Mouse (Mus musculus) MEL (cell line): Measurements from ENCODE around the gene Vps53.

Experiments
- CHD2 ChIP-seq: IDR thresholded peaks from 2 replicates; pipeline ENCODE4 v1.6.1; 2011; ENCODE audit warnings: low read length, improper control_type of control experiment
- CTCF ChIP-seq, 3 experiments: IDR thresholded peaks in 2 of 3; conservative IDR thresholded peaks in 1 of 3; 2 replicates each; pipeline ENCODE4 v1.5.1; 2011 to 2012; ENCODE audit warnings: low read length in 3 of 3, low read depth in 2 of 3, mild to moderate bottlenecking in 2 of 3, improper control_type of control experiment in 1 of 3, inconsistent platforms in 1 of 3, mixed read lengths in 1 of 3, moderate library complexity in 1 of 3; ENCODE audit not compliant: control insufficient read depth in 1 of 3, insufficient read depth in 1 of 3, poor library complexity in 1 of 3, severe bottlenecking in 1 of 3
- EP300 ChIP-seq, 2 experiments: IDR thresholded peaks; 2 replicates each; pipeline ENCODE4 v1.6.1; 2011; ENCODE audit warnings: improper control_type of control experiment in 2 of 2, low read length in 2 of 2, low read depth in 1 of 2, mild to moderate bottlenecking in 1 of 2
- GATA1 ChIP-seq: IDR thresholded peaks from 2 replicates; pipeline ENCODE4 v1.6.1; 2011; ENCODE audit warnings: low read depth, low read length, improper control_type of control experiment
- MEF2A ChIP-seq: IDR thresholded peaks from 2 replicates; pipeline ENCODE4 v1.6.1; 2014; ENCODE audit warnings: low read depth, mild to moderate bottlenecking, inconsistent platforms, low read length, improper control_type of control experiment; ENCODE audit not compliant: poor library complexity, insufficient replicate concordance, severe bottlenecking; ENCODE audit errors: extremely low read depth
- POLR2A ChIP-seq, 2 experiments: IDR thresholded peaks; 2 replicates each; pipeline ENCODE4 v1.6.1; 2011 to 2012; ENCODE audit warnings: low read length in 2 of 2, mild to moderate bottlenecking in 2 of 2, control low read depth in 1 of 2, improper control_type of control experiment in 1 of 2, low read depth in 1 of 2, moderate library complexity in 1 of 2; ENCODE audit not compliant: control insufficient read depth in 1 of 2, insufficient read depth in 1 of 2, poor library complexity in 1 of 2
- POLR2AphosphoS5 ChIP-seq: IDR thresholded peaks from 2 replicates; pipeline ENCODE4 v1.6.1; 2012; ENCODE audit warnings: low read depth, borderline replicate concordance, mild to moderate bottlenecking, inconsistent platforms, low read length, moderate library complexity, mixed read lengths
- USF2 ChIP-seq, 2 experiments: IDR thresholded peaks; 2 replicates each; pipeline ENCODE4 v1.6.1; 2011 to 2012; ENCODE audit warnings: improper control_type of control experiment in 2 of 2, low read length in 2 of 2, borderline replicate concordance in 1 of 2, inconsistent platforms in 1 of 2, low read depth in 1 of 2, mild to moderate bottlenecking in 1 of 2; ENCODE audit not compliant: insufficient read depth in 1 of 2

DNA sequence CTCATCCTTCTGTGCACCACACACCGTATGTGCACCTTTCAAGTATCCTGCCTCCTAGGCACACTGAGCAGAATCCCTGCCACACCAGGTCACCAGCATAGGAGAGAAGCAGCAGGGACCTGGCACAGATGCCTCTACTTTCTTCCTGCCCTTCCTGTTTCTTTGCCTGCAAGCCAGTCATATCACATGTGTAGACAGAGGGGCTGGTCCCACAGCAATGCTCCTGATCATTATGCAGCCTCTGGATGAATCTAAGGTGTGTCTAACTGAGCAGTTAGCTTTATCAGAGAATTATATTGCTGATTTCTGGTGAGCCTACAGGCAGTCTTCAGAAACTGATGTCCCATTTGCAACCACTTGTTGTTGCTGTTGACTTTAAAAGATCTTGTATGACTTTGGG lies 34.3 kb downstream of the Vps53 start:
- TF ChIP-seq CHD2 (no peak), POLR2A (IDR thresholded peaks at IDR 0.05; ENCODE audit: control insufficient read depth in 1 of 2, insufficient read depth in 1 of 2, low read depth in 1 of 2, low read length in 2 of 2, poor library complexity in 1 of 2) (no peak), GATA1 (no peak), EP300 (IDR thresholded peaks at IDR 0.05; ENCODE audit: low read depth in 1 of 2, low read length in 2 of 2) (no peak), MEF2A (no peak), USF2 (IDR thresholded peaks at IDR 0.05; ENCODE audit: borderline replicate concordance in 1 of 2, insufficient read depth in 1 of 2, low read depth in 1 of 2, low read length in 2 of 2) (no peak), POLR2AphosphoS5 (no peak), CTCF (IDR thresholded peaks at IDR 0.05 in 2 of 3, conservative IDR thresholded peaks at IDR 0.05 in 1 of 3; ENCODE audit: control insufficient read depth in 1 of 3, insufficient read depth in 1 of 3, low read depth in 2 of 3, low read length in 3 of 3, poor library complexity in 1 of 3, severe bottlenecking in 1 of 3) (no peak)
